Mouse (Mus musculus) myocyte (in vitro differentiated cells): ENCODE results near the gene Khdc4.

Experiments
- MYOG ChIP-seq, 3 experiments: IDR thresholded peaks; one replicate each; pipeline ENCODE4 v1.6.1; 2011; ENCODE audit warnings: control low read depth in 2 of 3, low read depth in 2 of 3, mild to moderate bottlenecking in 2 of 3; ENCODE audit not compliant: insufficient read length in 2 of 3, control insufficient read depth in 1 of 3, insufficient read depth in 1 of 3
- POLR2AphosphoS2 ChIP-seq: IDR thresholded peaks from one replicate; pipeline ENCODE4 v1.6.1; 2011; ENCODE audit warnings: low read depth, control low read depth; ENCODE audit not compliant: insufficient read length
- TCF3 ChIP-seq: IDR thresholded peaks from one replicate; pipeline ENCODE4 v1.6.1; 2011; ENCODE audit warnings: low read depth, control low read depth; ENCODE audit not compliant: insufficient read length
- USF1 ChIP-seq: IDR thresholded peaks from one replicate; pipeline ENCODE4 v1.6.1; 2011; ENCODE audit warnings: low read depth, mild to moderate bottlenecking, control low read depth, moderate library complexity

- TF ChIP-seq POLR2AphosphoS2 (peak; percentile 92), MYOG (IDR thresholded peaks at IDR 0.05; ENCODE audit: control insufficient read depth in 1 of 3, insufficient read depth in 1 of 3, insufficient read length in 2 of 3, low read depth in 2 of 3) (no peak), TCF3 (no peak), USF1 (no peak)
Measured at GRCm38 (mm10) chr3:88650713-88651504, 34.7 kb upstream of the Khdc4 start.
